Mouse (Mus musculus) embryonic fibroblast, embryonic 13.5 days (primary cell): ENCODE results near the gene Rdh1.

Experiments used
- CTCF ChIP-seq: IDR thresholded peaks from 2 replicates; pipeline ENCODE4 v1.5.1; 2011; ENCODE audit warnings: mild to moderate bottlenecking, control low read depth, low read length, moderate library complexity, borderline replicate concordance; ENCODE audit not compliant: insufficient read depth
- POLR2A ChIP-seq: IDR thresholded peaks from 2 replicates; pipeline ENCODE4 v1.6.1; 2011; ENCODE audit warnings: low read depth, mild to moderate bottlenecking, control low read depth, low read length, moderate library complexity

- TF ChIP-seq CTCF (no peak), POLR2A (no peak)
Measured at GRCm38 (mm10) chr10:127802236-127802635, 42.7 kb downstream of the Rdh1 start.
